Mouse (Mus musculus) ES-CJ7 (cell line): ENCODE results near the gene G0s2.
"Not testable (repeated sequence)": the region's sequence is repeated elsewhere in the genome, so short reads cannot be mapped to it uniquely, and the experiment has no call there.

ENCODE experiments used
- DNase-seq: peaks from one replicate; pipeline ENCODE4 v3.0.0; 2011; ENCODE audit warnings: low read depth, low spot score

Gene G0s2

DNA sequence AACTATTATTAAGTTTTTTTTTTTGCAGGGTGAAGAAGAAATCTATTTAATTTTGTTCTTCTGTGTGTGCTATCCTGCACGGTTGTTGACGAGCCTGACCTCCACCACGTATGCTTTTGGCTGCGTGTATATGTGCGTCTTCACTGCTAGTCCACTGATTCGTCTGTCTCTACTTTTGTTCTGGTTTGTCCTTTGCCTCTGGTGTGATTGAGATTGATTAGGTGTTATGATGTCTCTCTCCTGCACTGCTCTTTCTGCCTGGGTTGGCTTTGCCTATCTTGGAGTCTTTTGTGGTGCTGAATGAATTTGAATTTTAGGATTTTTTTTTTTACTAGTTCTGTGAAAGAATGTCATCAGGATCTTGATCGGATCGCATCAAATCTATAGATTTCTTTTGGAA, 18.0 kb downstream of the G0s2 start:
- DNase-seq = no peak

DNA sequence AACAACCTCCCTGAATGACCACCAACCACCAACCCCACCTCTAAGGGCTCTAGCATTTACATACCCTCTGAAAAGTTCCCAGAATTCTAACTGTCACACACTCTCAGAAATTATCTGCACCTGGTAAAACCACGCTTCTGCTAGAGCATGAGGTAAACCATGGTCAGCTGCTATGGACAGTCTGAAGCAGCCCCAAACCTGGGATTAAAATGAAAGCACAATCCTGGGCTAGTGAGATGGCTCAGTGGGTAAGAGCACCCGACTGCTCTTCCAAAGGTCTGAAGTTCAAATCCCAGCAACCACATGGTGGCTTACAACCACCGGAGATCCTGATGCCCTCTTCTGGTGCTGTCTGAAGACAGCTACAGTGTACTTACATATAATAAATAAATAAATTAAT, 19.1 kb downstream of the G0s2 start:
- not testable (repeated sequence) for DNase-seq

DNA sequence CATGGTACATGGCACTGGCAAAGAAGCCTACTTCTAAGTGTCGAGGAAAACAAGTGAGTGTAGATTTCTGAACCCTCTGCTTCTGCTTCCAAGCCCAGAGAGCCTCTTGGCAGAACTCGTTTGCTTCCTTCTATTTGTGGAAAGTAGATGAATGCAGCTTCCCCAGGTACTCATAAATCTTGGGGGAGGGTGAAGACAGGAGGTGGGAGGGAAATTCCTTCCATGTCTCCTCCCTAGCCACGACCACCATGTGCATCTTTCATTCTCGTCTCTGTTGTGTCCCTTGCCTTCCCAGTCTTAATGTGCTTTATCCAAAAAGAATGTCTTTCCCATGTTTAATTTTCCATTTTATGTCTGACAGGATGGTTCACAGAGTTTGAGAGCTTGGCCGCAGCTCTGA, 20.4 kb downstream of the G0s2 start:
- DNase-seq = no peak

DNA sequence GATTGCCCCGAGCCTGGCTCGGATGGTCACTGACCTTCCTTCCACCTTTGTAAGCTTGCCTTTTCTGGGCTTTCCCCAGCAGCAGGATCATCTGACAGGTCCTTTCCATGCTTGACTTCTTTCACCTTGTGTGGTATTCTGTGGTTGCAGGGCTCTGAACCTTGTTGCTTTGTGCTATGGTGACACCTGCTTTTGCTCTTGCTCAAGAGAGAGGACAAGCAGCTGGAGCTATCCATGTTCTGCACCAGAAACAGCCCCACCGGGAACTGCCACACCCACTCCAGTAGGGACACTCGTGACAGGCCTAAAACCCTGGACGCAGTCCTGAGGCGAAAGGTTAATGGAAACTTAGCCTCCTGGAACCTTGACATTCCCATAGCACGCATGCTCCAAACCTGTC, 21.6 kb downstream of the G0s2 start:
- no peak for DNase-seq

DNA sequence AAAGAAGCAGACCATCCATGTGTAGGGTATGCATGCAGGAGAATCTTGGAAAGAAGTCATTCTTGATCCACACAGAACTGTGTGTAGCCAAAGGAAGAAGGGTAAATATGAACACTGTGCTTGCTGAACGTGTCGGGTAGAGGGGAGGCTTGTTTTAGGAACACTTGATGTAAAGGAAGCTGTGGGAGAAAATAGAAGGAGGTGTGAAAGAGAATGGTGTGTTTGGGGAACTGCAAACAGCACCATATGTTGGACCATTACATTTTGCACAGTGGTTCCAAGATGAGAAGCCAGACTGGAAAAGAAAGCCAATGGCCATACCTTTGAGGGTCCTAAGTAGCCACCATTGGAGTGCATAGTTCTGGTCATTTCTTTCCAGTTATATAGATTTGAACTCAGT, 23.0 kb downstream of the G0s2 start:
- no peak for DNase-seq

DNA sequence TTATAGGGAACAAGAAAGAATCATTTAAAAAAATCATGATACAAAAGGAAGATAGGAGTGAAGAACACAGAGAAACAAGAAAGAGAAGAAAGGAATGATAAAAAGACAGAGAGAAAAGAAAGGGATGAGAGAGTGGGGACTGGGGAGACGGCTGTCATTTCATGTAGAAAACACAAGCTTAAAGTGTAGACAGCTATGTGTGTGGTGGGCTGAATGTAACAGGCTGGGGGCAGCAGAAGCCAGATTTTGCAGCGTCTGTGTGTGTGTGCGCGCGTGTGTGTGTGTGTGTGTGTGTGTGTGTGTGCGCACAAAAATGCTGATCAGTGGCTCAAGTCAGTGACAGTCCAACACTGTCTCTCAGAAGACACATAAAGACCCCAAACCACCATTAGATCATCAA, 28.8 kb downstream of the G0s2 start:
- DNase-seq = no peak

DNA sequence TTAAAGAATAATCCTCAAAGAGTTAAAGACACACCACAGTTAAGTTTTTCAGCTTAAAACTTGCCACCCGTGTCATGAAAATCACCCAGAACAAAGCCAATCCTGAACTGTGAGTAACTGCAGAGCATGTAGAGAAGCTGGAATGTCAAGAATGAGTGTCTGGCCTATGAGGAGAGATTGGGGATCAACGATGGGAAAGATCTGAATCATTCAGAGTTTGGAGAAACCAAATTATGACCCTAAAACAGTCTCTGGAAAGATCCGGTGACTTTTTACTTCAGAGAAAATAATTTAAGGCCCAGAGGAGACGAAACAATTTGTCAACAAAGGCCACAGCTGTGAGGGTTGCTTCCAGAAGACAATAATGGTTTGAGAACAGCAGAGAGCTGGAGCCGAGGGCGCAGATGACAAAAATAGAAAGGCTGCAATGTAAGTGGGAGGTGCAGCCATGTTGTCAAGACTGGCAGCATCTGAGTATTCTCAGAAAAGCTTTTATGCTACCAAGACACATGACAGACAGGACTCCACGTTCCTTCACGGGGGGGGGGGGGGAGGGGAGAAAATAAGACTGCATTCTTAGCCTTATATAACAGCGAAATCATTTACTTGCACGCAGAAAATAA, 29.3 kb downstream of the G0s2 start:
- DNase-seq = no peak

DNA sequence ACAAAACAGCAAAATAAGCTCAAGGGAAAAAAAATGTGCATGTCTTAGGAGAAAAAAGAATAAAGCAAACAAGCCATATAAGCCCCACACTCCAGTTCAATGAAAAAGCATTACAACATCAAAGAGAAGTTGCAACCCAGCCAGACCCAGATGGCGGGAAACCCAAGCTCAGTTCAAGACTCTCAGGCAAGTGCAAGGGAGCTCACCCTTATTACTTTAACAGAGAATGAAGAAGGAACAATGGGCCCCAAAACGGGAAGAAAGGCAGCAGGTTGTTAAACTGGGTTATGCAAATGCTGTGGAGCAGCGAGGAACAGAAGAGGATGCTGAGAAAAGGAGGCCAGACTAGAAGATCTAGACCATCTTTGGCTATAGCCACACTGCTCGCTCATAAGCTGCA, 30.2 kb downstream of the G0s2 start:
- no peak for DNase-seq

DNA sequence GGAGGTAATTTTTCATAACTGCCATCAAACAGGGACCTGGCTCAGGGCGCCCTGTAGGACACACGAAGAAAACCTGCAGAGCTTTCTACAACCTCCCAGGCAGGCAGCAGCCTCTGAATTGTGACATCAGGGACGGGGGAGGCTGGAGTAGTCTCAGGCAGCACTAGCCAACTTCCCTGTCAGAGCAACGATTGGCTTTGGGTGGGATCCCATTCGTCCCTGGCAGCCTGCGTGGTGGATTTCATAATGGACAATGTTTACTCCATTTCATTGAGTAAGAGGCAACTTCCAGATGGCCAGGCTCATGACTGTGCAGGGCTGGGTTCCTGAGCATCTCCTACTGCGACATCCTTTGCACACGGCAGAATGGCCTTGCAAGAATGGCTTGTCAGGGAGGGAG, 30.8 kb downstream of the G0s2 start:
- DNase-seq = no peak

DNA sequence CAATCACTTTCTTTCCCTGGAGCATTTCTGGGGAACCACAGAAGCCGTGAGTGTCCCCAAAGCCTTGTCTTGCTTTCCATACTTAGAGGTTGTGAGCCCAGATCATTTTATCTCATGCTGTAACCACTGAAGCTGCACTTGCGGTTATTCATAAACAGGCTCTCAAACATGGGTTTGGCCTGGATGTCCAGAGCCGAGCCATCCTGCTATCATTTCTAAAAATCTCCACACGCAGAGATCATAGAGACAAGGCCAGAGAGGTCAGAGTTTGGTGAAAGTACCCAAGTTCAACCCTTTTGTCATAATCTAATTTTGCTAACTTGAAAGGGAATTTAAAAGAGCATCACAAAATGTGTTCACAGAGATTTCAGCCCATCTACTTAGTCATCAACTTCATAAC, 31.6 kb downstream of the G0s2 start:
- no peak for DNase-seq

DNA sequence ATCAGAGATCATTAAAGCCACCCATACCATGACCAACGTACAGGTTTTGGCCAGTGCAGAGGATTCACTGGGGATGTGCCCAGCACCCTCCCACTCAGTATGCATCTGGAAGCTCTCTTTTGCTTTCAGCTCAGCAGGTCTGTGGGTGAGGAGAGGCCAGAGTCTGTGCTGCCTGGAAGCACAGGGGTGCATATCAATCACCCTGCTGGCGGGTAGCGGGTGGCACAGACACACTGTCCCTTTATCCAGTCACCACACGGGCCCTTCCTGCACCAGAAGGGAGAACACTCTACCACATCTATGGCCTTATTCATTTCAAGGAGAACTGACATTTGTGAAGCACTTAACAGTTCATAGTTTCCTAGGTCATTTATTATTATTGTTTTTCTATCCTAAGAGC, 34.6 kb downstream of the G0s2 start:
- no peak for DNase-seq

DNA sequence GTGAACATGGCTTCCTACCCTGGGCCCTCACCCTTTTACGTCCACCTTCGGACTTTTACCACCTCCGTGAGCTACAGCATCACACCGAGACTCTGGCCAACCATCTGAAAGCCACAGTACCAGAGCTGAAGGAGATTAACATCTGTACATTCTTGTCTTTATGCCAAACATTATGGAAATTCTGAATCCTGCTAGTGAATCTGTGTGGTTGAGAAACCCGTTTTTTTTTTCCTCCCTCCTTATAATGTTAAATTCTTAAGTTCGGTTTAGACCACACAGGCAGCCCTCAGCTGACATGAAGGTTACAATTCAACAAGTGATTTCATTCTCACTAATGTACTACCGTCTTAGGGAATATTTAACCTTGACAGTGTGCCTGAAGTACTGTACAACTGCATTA, 38.1 kb downstream of the G0s2 start:
- no peak for DNase-seq

DNA sequence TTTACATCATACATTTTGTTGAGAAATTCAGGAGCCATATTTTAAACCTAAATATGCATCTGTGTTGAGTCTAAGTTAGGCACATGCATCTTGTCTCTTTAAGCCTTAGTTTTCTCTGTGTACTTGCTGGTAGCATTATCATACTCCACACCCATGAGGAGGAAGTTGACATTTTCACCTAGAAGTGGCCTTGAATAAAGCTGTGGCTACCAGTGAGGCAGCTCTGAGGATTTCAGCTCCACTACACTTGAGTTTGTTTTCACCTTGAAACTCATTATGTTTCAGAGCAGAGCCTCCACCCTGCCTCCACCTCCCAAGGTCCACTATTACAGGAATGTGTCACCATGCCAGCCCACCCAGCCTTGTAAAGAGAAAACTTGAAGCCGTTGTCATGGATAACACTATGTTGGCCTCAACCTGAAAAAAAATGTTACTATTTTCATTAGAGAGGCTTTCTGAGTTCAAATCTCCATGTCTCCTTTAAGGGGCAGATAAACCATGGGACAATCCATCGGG, 38.8 kb downstream of the G0s2 start:
- DNase-seq = no peak

DNA sequence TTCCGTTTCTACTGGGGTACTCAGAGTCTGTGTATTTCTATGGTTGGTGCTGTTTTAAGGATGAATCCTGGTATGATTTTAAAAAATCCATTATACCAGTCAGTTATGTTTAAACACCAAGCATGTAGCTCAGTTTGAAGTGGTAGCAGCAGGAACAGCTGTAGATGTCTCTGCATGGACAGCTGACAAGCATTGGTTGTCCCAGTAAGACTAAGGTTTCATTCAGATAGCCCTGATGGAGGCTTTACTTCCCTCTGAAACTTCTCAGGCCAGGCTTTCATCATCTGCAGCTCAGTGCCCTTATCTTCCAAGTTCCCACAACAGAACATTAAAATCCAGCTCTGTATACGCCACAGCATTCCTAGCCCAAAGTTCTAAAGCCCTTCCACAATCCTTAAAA, 40.3 kb downstream of the G0s2 start:
- DNase-seq = no peak

DNA sequence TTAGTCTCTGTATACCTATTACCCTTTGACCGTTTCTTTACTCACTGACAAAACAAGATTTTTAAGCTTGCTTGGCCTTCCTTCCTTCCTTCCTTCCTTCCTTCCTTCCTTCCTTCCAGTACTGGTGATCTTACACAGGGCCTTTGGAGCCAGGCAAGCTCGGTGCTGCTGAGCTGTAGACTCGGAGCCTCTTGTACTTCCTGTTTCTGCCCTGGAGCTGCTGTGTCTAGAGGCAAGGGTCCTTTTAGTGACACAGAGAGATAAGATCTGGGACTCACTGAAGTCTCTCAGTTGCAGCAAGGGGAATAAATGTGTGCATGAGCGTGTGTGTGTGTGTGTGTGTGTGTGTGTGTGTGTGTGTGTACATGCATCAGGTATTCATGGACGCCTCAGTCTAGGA, 42.1 kb downstream of the G0s2 start:
- DNase-seq = no peak

DNA sequence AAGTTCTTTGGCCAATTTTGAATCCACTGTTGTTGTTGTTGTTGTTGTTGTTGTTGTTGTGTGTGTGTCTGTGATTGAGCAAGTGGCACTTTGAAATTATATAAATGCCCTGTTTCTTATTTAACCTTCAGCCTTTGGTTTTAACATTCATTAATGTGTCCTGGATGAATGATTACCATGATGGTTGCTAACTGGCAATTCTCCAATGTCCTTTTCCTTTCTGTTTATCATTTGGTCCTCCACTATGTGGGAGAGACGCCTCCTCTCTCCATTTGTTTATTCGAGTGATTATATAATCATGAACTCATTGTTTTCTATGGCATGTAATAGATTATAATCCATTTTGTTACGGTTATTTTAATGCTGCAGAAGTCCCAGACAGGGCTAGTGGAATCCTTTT, 42.5 kb downstream of the G0s2 start:
- no peak for DNase-seq

DNA sequence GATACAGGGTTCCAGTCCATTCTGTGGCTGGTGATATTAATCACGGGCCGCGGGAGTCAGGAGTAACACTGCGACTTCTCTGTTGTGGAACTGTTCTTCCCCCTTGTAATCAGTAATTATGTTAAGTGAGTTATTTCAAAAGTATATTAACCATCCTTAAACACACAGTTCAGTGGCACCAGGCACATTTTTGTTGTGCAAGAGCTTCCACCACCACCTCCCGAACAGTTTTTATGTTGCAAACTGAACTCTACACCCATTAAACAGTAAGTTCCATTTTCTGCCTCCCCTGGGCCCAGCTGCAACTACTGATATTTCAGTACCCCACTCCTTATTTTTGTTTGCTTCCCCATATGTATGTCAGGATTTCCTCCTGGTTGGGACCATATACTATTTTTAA, 43.4 kb downstream of the G0s2 start:
- no peak for DNase-seq

DNA sequence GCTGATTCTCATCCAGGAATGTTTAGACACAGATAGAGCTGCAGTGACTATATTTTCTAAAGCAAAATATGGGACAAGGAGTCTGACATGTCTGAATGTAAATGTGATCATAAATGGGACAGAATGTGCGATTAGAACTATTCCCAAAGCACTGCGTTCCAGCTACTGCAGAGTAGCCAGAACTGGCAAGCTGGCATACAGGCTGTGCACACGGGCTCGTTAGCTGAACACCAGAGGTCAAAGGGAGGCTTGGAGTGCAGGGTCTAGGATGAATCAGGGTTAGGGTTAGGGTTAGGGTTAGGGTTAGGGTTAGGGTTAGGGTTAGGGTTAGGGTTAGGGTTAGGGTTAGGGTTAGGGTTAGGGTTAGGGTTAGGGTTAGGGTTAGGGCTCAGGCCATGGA, 45.5 kb downstream of the G0s2 start:
- DNase-seq = no peak

DNA sequence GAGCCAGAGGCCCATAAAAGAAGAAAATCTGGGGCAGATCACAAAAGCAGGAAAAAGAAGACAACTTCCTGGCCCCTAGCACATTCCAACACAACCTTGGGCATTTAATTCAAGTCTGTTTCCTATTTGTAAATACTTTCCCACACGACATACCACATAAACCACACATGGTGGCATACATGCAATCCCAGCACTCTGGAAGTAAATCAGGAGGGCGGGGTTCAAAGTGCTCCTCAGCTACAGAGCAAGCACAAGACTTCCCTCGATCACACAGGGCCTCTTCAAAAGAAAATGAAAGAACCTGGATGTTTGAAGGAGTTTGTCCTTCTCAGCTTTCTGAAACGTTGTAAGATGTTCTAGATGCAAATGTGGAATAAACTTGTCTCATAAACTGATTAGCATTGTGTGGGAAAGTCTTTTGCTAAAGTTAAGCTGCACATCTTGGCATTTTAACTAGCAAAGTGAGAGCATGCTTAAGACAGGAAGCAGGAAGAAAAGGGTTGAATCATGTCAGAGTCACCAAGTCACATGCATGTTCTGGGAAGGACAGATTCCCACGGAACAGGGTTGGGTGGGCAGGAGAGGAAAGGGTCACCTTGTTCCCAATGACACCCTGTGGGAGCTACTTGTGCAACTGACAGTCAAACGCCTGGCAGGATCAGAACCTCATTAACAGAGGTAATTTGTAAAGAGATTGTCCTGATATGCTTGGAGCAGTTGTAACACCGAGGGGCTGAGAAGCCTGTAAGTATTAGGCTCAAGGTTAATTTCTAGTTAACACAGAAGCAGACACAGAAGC, 46.1 kb downstream of the G0s2 start:
- no peak for DNase-seq

DNA sequence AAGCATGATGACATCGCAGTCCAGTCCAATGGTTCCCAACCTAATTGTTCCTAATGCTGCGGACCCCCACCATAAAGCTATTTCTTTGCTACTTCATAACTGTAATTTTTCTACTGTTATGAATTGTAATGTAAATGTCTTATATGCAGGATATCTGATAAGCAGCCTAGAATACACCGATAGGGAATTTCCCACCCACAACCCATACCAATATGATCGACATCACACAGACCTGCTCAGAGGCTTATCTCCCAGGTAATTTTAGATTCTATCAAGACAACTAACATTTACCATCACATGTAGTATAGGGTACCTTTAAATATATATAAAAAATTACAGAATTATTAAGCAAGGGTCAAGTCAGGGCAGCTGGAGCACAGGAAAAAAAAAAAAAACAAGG, 46.9 kb downstream of the G0s2 start:
- DNase-seq = no peak

DNA sequence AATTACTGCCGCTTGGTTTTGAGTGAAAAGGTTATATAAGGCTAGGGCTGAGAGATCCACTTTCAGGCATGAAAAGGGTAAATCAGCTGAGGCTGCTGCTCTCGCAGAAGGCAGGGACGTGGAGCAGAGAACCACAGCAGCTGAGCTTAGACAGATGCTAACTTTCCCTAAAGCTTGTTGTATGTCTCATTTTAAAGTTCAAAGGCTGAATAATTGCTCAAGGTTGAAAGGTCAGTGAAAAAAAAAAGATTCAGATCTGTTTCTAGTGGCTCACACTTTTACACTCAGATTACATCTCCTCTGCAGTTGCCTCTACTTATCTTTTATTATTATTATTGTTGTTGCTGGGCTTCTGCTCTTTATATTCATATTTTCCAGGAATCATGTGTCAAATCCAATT, 47.5 kb downstream of the G0s2 start:
- DNase-seq = no peak
